Mouse (Mus musculus): ENCODE data around the gene Capns2. TPM values are rescaled to one million over a fixed set of nuclear protein-coding genes. Genes with fewer than 3 reads are reported as not detected.

The Capns2 gene
- total and polyA plus RNA-seq, 3 experiments, result not detected

DNA sequence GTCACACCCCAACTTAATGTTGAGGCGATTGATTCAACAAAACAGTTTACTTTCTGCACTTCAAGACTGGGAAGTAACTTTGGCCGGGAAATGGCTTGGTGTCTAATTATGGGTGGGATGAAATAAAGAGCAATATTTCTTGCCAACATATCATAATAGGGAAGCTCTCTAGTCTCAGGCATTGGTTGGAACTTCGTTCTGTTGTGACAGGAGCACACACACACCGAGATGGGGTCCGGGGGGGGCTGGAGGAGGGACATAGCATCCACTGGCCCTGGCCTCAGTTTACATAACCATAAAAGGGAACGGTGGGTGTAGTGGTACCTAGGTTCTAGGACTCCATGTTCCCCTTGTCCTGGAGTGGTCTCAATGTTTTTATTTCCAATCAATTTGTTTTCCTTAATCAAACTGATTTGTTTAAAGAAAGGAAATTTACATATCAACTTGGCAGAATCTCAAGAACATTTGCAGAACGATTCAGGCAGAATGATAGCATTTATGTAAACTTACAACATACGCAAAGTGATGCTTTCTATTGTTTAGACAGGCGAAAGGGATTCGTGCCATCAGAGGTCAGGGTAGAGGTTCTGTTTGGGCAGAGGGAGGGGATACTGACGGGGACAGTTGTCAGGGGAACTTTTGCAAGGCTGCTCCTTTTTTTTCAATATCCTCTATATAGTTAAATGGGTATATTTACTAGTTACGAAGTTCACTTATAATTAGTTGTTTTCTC, 49.6 kb downstream of the Capns2 start:
- no peak overlapping the region for H3K4me3 ChIP-seq (ENCODE audit: low read depth, low read length)

More for the DNA sequence above, 49.6 kb downstream of the Capns2 start:
- TF ChIP-seq CTCF (IDR thresholded peaks at IDR 0.05; ENCODE audit: low read depth, low read length) (no peak), GATA2 (IDR thresholded peaks at IDR 0.05; ENCODE audit: borderline replicate concordance, low read depth, low read length) (no peak), GATA1 (IDR thresholded peaks at IDR 0.05; ENCODE audit: borderline replicate concordance, low read length) (no peak), POLR2AphosphoS5 (IDR thresholded peaks at IDR 0.05; ENCODE audit: insufficient replicate concordance, low read depth, low read length) (no peak), TAL1 (conservative IDR thresholded peaks at IDR 0.05; ENCODE audit: low read depth, low read length) (no peak)
- Histone ChIP-seq H3K27me3 (ENCODE audit: insufficient read depth, low read length) (no peaks in the 10 kb centered on the region), H3K4me1 (ENCODE audit: insufficient read depth, low read depth, low read length) (no peaks in the 10 kb centered on the region), H3K9me3 (replicated peaks) (peaks cover 50% of the 10 kb centered on the region), H3K36me3 (replicated peaks) (no peaks in the 10 kb centered on the region)
- DNase-seq (ENCODE audit: low spot score), result no peak
- no peak for ATAC-seq (ENCODE audit: extremely low read depth, insufficient number of reproducible peaks, low FRiP score, poor library complexity, severe bottlenecking)

Other genes starting within 250 kb of the Capns2 start
- not detected in 2 replicates for gene Irx6, start 227.1 kb upstream of the Capns2 start, total RNA-seq (2014; fragmentation: Nextera tagmentation)
- gene Irx6, start 227.1 kb upstream of the Capns2 start, total RNA-seq (2017), result 0.11 and 0.12 TPM in 2 replicates
- gene Irx6, start 227.1 kb upstream of the Capns2 start, polyA plus RNA-seq (2012), result not detected in 2 replicates
- gene Mmp2, start 74.1 kb upstream of the Capns2 start, total RNA-seq (2014; fragmentation: Nextera tagmentation), result not detected in 2 replicates
- 0.05 and 0.06 TPM in 2 replicates for gene Mmp2, start 74.1 kb upstream of the Capns2 start, total RNA-seq (2017)
- not detected in 2 replicates for gene Mmp2, start 74.1 kb upstream of the Capns2 start, polyA plus RNA-seq (2012)
- not detected in 2 replicates for gene Lpcat2, start 46.1 kb upstream of the Capns2 start, total RNA-seq (2014; fragmentation: Nextera tagmentation)
- gene Lpcat2, start 46.1 kb upstream of the Capns2 start, total RNA-seq (2017), result 0.16 TPM in 1 of 2 replicates, not detected in the other
- not detected in 2 replicates for gene Lpcat2, start 46.1 kb upstream of the Capns2 start, polyA plus RNA-seq (2012)
- gene Slc6a2, start 58.7 kb downstream of the Capns2 start, total RNA-seq (2014; fragmentation: Nextera tagmentation), result not detected in 2 replicates
- under 0.01 TPM in 1 of 2 replicates, not detected in the other for gene Slc6a2, start 58.7 kb downstream of the Capns2 start, total RNA-seq (2017)
- gene Slc6a2, start 58.7 kb downstream of the Capns2 start, polyA plus RNA-seq (2012), result not detected in 2 replicates
- gene Ces1a, start 146.8 kb downstream of the Capns2 start, total RNA-seq (2014; fragmentation: Nextera tagmentation), result not detected in 2 replicates
- 0.05 TPM in 1 of 2 replicates, not detected in the other for gene Ces1a, start 146.8 kb downstream of the Capns2 start, total RNA-seq (2017)
- gene Ces1a, start 146.8 kb downstream of the Capns2 start, polyA plus RNA-seq (2012), result not detected in 2 replicates
- gene Ces1b, start 178.6 kb downstream of the Capns2 start, total RNA-seq (2014; fragmentation: Nextera tagmentation), result not detected in 2 replicates
- 0.05 TPM in 1 of 2 replicates, not detected in the other for gene Ces1b, start 178.6 kb downstream of the Capns2 start, total RNA-seq (2017)
- gene Ces1b, start 178.6 kb downstream of the Capns2 start, polyA plus RNA-seq (2012), result not detected in 2 replicates
- gene Ces1c, start 229.9 kb downstream of the Capns2 start, total RNA-seq (2014; fragmentation: Nextera tagmentation), result not detected in 2 replicates
- gene Ces1c, start 229.9 kb downstream of the Capns2 start, total RNA-seq (2017), result not detected in 2 replicates
- gene Ces1c, start 229.9 kb downstream of the Capns2 start, polyA plus RNA-seq (2012), result not detected in 2 replicates